7 mouse cellular contexts compared by ENCODE assay signal in genomic region chr17:33955555-33956214, GRCm38 (mm10). TPM values are rescaled to one million over a fixed set of nuclear protein-coding genes. Genes with fewer than 3 reads are reported as not detected.
A peak's percentile ranks its signal among the peaks of the same experiment; 100 is the strongest.
DNase-seq lines count a peak whose midpoint lies in the region; ATAC-seq lines count a peak whose summit lies in the region.

Gene Vps52 (plus strand): TSS chr17:33955812.
Gene Rps18 (minus strand): TSS chr17:33956001.

- H3K36me3 ChIP-seq in intestine, embryonic 16.5 days (ENCODE audit: control insufficient read depth, insufficient read depth, low read length) = peaks cover 5% of the 10 kb centered on the region; the same call in 1 of the 2 replicates
- peaks cover 24% of the 10 kb centered on the region for H3K36me3 ChIP-seq in midbrain, embryonic 11.5 days (ENCODE audit: control insufficient read depth, insufficient read depth, low read length)

- peak within 1 kb of the TSS; percentile 89 for H3K4me2 ChIP-seq in intestine, embryonic 16.5 days (ENCODE audit: low read depth, low read length)
- H3K4me2 ChIP-seq in midbrain, embryonic 11.5 days = peak within 1 kb of the TSS; percentile 99

- peak within 1 kb of the TSS; percentile 91 for H3K27ac ChIP-seq in intestine, embryonic 16.5 days (ENCODE audit: low read length)
- H3K27ac ChIP-seq in midbrain, embryonic 11.5 days (ENCODE audit: low read depth, low read length) = peak within 1 kb of the TSS; percentile 84

- DNase-seq in adrenal gland, adult 8-10 months = peak; percentile 96
- DNase-seq in embryo, embryonic 9.5 days (ENCODE audit: extremely low spot score) = peak; percentile 97
- DNase-seq in gastrocnemius, postnatal 4 days (ENCODE audit: low spot score in 2 of 2) = peak; percentile 83 to 92
- peak; percentile 93 to 94 for DNase-seq in left cerebral cortex, postnatal 36 days (ENCODE audit: low spot score in 2 of 2)
- DNase-seq in midbrain, embryonic 11.5 days (ENCODE audit: low spot score, missing footprints) = peak; percentile 100
- peak; percentile 98 for DNase-seq in skeletal muscle tissue, adult 2 months (ENCODE audit: low read depth, low spot score)

- H3K4me3 ChIP-seq in intestine, embryonic 16.5 days (ENCODE audit: low read length) = peak within 1 kb of the TSS; percentile 84
- H3K4me3 ChIP-seq in midbrain, embryonic 11.5 days (ENCODE audit: low read depth, low read length) = peak within 1 kb of the TSS; percentile 98

- under 1% methylated on average over 50 of the region's 50 CpGs for WGBS in intestine, embryonic 16.5 days
- WGBS in midbrain, embryonic 11.5 days = under 1% methylated on average over 50 of the region's 50 CpGs

- no peaks in the 10 kb centered on the region for H3K27me3 ChIP-seq in intestine, embryonic 16.5 days (replicated peaks; ENCODE audit: control insufficient read depth, insufficient read depth, low read length)
- no peaks in the 10 kb centered on the region for H3K27me3 ChIP-seq in midbrain, embryonic 11.5 days (ENCODE audit: control insufficient read depth, insufficient read depth, low read length)

- H3K9me3 ChIP-seq in intestine, embryonic 16.5 days (ENCODE audit: control insufficient read depth, low read length) = no peaks in the 10 kb centered on the region
- H3K9me3 ChIP-seq in midbrain, embryonic 11.5 days (ENCODE audit: control insufficient read depth, low read length) = no peaks in the 10 kb centered on the region

- peak; percentile 82 for ATAC-seq in intestine, embryonic 16.5 days
- ATAC-seq in midbrain, embryonic 11.5 days (ENCODE audit: low FRiP score) = peak; percentile 88

- peaks cover 38% of the 10 kb centered on the region for H3K4me1 ChIP-seq in intestine, embryonic 16.5 days (ENCODE audit: control insufficient read depth, insufficient read depth, low read length)
- H3K4me1 ChIP-seq in midbrain, embryonic 11.5 days (ENCODE audit: control insufficient read depth, insufficient read depth, low read length) = peaks cover 44% of the 10 kb centered on the region

- H3K9ac ChIP-seq in intestine, embryonic 16.5 days (ENCODE audit: low read depth, low read length) = peak within 1 kb of the TSS; percentile 95
- H3K9ac ChIP-seq in midbrain, embryonic 11.5 days (ENCODE audit: low read length) = peak within 1 kb of the TSS; percentile 99

- intact Hi-C loops in left cerebral cortex, postnatal 36 days (cut with DNase I) = loop anchor here (1.0 kb wide), 1 partner anchor 15 kb away; the partner anchor contains the start of genes Pfdn6 and Wdr46

RNA-seq across cellular contexts. Expression of gene Vps52, which starts in this region (rescaled TPM):
- total RNA-seq in adrenal gland, adult 8-10 months (2022) = 10 to 100 TPM; 58.6 to 83.5 (median 69.6) TPM
- total RNA-seq in gastrocnemius, postnatal 4 days (2021) = 10 to 100 TPM; 37.4 to 38.6 TPM
- 46.3 and 48.1 TPM in 2 replicates for polyA plus RNA-seq in intestine, embryonic 16.5 days (2015; fragmentation: Nextera tagmentation; extraction: Ambion mirVana)
- 10 to 100 TPM; 84.5 to 87.0 TPM for total RNA-seq in left cerebral cortex, postnatal 36 days (2021)
- polyA plus RNA-seq in midbrain, embryonic 11.5 days (2014; fragmentation: Nextera tagmentation; extraction: Ambion mirVana) = 36.3 and 36.5 TPM in 2 replicates

RNA-seq across cellular contexts. Expression of gene Rps18, which starts in this region (rescaled TPM):
- 100 to 1,000 TPM; 668 to 711 (median 693) TPM for total RNA-seq in adrenal gland, adult 8-10 months (2022)
- 100 to 1,000 TPM; 863 to 945 TPM for total RNA-seq in gastrocnemius, postnatal 4 days (2021)
- 1,753 and 1,902 TPM in 2 replicates for polyA plus RNA-seq in intestine, embryonic 16.5 days (2015; fragmentation: Nextera tagmentation; extraction: Ambion mirVana)
- total RNA-seq in left cerebral cortex, postnatal 36 days (2021) = 100 to 1,000 TPM; 291 to 302 TPM
- polyA plus RNA-seq in midbrain, embryonic 11.5 days (2014; fragmentation: Nextera tagmentation; extraction: Ambion mirVana) = 1,159 and 1,302 TPM in 2 replicates

Comparison
In these comparisons a context has a peak if more than half of its experiments do, and no peak if none do; other contexts are left out.
1. Peak in every context shown above with its lines: DNase-seq, ATAC-seq, H3K4me3 ChIP-seq and H3K27ac ChIP-seq.